Mouse (Mus musculus) forebrain, embryonic 15.5 days (tissue): Measurements from ENCODE around the gene Atp6v1fnb. TPM values are rescaled to one million over a fixed set of nuclear protein-coding genes. Genes with fewer than 3 reads are reported as not detected.

Experiments used
- ATAC-seq: fragments of 200-750 bp; cut with Nextera tagmentation; replicated peaks from 2 replicates; pipeline ENCODE4 v1.8.0; 2017; ENCODE audit warnings: mild to moderate bottlenecking, moderate TSS enrichment, moderate library complexity
- H3K27ac ChIP-seq: fragments of 300-500 bp; sonication (generic); replicated peaks from 2 replicates; pipeline ENCODE4 v1.5.1; 2015; ENCODE audit warnings: mild to moderate bottlenecking, inconsistent platforms
- H3K27me3 ChIP-seq: fragments of 300-500 bp; sonication (generic); 2 replicates; pipeline ENCODE4 v1.6.1; 2015; ENCODE audit warnings: inconsistent platforms
- H3K36me3 ChIP-seq: fragments of 300-500 bp; sonication (generic); 2 replicates; pipeline ENCODE4 v1.6.1; 2015; ENCODE audit warnings: mild to moderate bottlenecking, inconsistent platforms
- H3K4me1 ChIP-seq: fragments of 300-500 bp; sonication (generic); 2 replicates; pipeline ENCODE4 v1.6.1; 2015; ENCODE audit warnings: inconsistent platforms
- H3K4me2 ChIP-seq: fragments of 300-500 bp; sonication (generic); replicated peaks from 2 replicates; pipeline ENCODE4 v1.6.1; 2015; ENCODE audit warnings: mild to moderate bottlenecking, inconsistent platforms
- H3K4me3 ChIP-seq: fragments of 300-500 bp; sonication (generic); 2 replicates; pipeline ENCODE4 v1.5.1; 2015; ENCODE audit warnings: mild to moderate bottlenecking, inconsistent platforms
- H3K9ac ChIP-seq: fragments of 300-500 bp; sonication (generic); replicated peaks from 2 replicates; pipeline ENCODE4 v1.6.1; 2015; ENCODE audit warnings: mild to moderate bottlenecking, inconsistent platforms
- H3K9me3 ChIP-seq: fragments of 300-500 bp; sonication (generic); 2 replicates; pipeline ENCODE4 v1.6.1; 2016; ENCODE audit warnings: inconsistent platforms
- WGBS: fragments of 180-500 bp; shearing (Covaris S2); methylation state at CpG from one replicate; pipeline ENCODE4 v1.1.7; 2015; ENCODE audit warnings: mixed read lengths; 5-methylcytosine and 5-hydroxymethylcytosine counted together
- polyA plus RNA-seq: library from polyadenylated mRNA; unstranded; fragments of >200 nt; fragmentation: Nextera tagmentation; extraction: Ambion mirVana; gene quantifications from 2 replicates; pipeline ENCODE4 v1.2.1, GENCODE M21; 2015

Atp6v1fnb gene
- polyA plus RNA-seq, 1 experiment from 2014 or later = not detected

- Histone ChIP-seq H3K27me3 (peaks cover 25% of the 10 kb centered on the region), H3K9ac (no peak overlapping the region), H3K9me3 (no peaks in the 10 kb centered on the region), H3K4me3 (no peak overlapping the region), H3K27ac (peak overlapping the region; percentile 40), H3K4me1 (peaks cover 53% of the 10 kb centered on the region), H3K36me3 (no peaks in the 10 kb centered on the region), H3K4me2 (0 out of 2 replicates have a peak overlapping the region, but pooled peaks have one; percentile 14)
- ATAC-seq = 0 out of 2 replicates have a peak, but pooled peaks have one; percentile 38
- 13% methylated on average over 6 of the region's 6 CpGs for WGBS
Observed at GRCm38 (mm10) chr6:29435940-29436451, 35.2 kb upstream of the Atp6v1fnb start.

- 7% methylated on average over 11 of the region's 11 CpGs for WGBS
- Histone ChIP-seq H3K36me3 (no peaks in the 10 kb centered on the region), H3K4me2 (no peak overlapping the region), H3K4me1 (peaks cover 49% of the 10 kb centered on the region), H3K9ac (no peak overlapping the region), H3K27ac (peak overlapping the region; percentile 5; the same call in 1 of the 2 replicates), H3K9me3 (no peaks in the 10 kb centered on the region), H3K27me3 (peaks cover 25% of the 10 kb centered on the region), H3K4me3 (no peak overlapping the region)
- peak; percentile 34; the same call in 1 of the 2 replicates for ATAC-seq
Observed at GRCm38 (mm10) chr6:29436461-29436934, 34.7 kb upstream of the Atp6v1fnb start.

- Histone ChIP-seq H3K27me3 (peaks cover 13% of the 10 kb centered on the region), H3K4me2 (no peak overlapping the region), H3K4me1 (peaks cover 24% of the 10 kb centered on the region), H3K27ac (no peak overlapping the region), H3K9me3 (no peaks in the 10 kb centered on the region), H3K9ac (no peak overlapping the region), H3K36me3 (no peaks in the 10 kb centered on the region), H3K4me3 (no peak overlapping the region)
- no peak for ATAC-seq
- 74% methylated on average over 4 of the region's 4 CpGs for WGBS
Observed at GRCm38 (mm10) chr6:29439251-29439650, 32.0 kb upstream of the Atp6v1fnb start.

- Histone ChIP-seq H3K9me3 (no peaks in the 10 kb centered on the region), H3K27me3 (peaks cover 9% of the 10 kb centered on the region; the same call in 1 of the 2 replicates), H3K27ac (no peak overlapping the region), H3K4me2 (no peak overlapping the region), H3K4me3 (no peak overlapping the region), H3K36me3 (no peaks in the 10 kb centered on the region), H3K9ac (no peak overlapping the region), H3K4me1 (peaks cover 19% of the 10 kb centered on the region)
- ATAC-seq = no peak
- WGBS = 85% methylated on average over 6 of the region's 6 CpGs
Observed at GRCm38 (mm10) chr6:29439789-29440188, 31.4 kb upstream of the Atp6v1fnb start.

- Histone ChIP-seq H3K27ac (no peak overlapping the region), H3K4me3 (no peak overlapping the region), H3K36me3 (no peaks in the 10 kb centered on the region), H3K9ac (no peak overlapping the region), H3K27me3 (no peaks in the 10 kb centered on the region), H3K4me2 (no peak overlapping the region), H3K4me1 (no peaks in the 10 kb centered on the region), H3K9me3 (no peaks in the 10 kb centered on the region)
- no peak for ATAC-seq
- WGBS = 72% methylated on average over 11 of the region's 11 CpGs
Observed at GRCm38 (mm10) chr6:29444773-29445172, 26.5 kb upstream of the Atp6v1fnb start.

- Histone ChIP-seq H3K36me3 (no peaks in the 10 kb centered on the region), H3K27me3 (no peaks in the 10 kb centered on the region), H3K27ac (no peak overlapping the region), H3K9ac (no peak overlapping the region), H3K4me1 (no peaks in the 10 kb centered on the region), H3K4me2 (no peak overlapping the region), H3K4me3 (no peak overlapping the region), H3K9me3 (no peaks in the 10 kb centered on the region)
- ATAC-seq = no peak
- 96% methylated on average over 7 of the region's 7 CpGs for WGBS
Observed at GRCm38 (mm10) chr6:29445354-29445753, 25.9 kb upstream of the Atp6v1fnb start.

- H3K27me3 ChIP-seq = no peaks in the 10 kb centered on the region
- H3K36me3 ChIP-seq = no peaks in the 10 kb centered on the region
- 32% methylated on average over 4 of the region's 4 CpGs for WGBS
- H3K27ac ChIP-seq = no peak overlapping the region
- no peak overlapping the region for H3K4me3 ChIP-seq
- no peak overlapping the region for H3K4me2 ChIP-seq
- ATAC-seq = no peak
- no peaks in the 10 kb centered on the region for H3K9me3 ChIP-seq
- H3K4me1 ChIP-seq = no peaks in the 10 kb centered on the region
- no peak overlapping the region for H3K9ac ChIP-seq
Observed at GRCm38 (mm10) chr6:29449858-29450257, 21.4 kb upstream of the Atp6v1fnb start.

- no peak overlapping the region for H3K27ac ChIP-seq
- H3K27me3 ChIP-seq = no peaks in the 10 kb centered on the region
- H3K4me2 ChIP-seq = no peak overlapping the region
- H3K9me3 ChIP-seq = no peaks in the 10 kb centered on the region
- WGBS = 89% methylated on average over 6 of the region's 6 CpGs
- no peak overlapping the region for H3K9ac ChIP-seq
- no peak for ATAC-seq
- H3K36me3 ChIP-seq = no peaks in the 10 kb centered on the region
- H3K4me1 ChIP-seq = no peaks in the 10 kb centered on the region
- no peak overlapping the region for H3K4me3 ChIP-seq
Observed at GRCm38 (mm10) chr6:29450667-29451066, 20.6 kb upstream of the Atp6v1fnb start.

- no peak for ATAC-seq
Observed at GRCm38 (mm10) chr6:29461502-29461901, 9.7 kb upstream of the Atp6v1fnb start.

GRCm38 (mm10) chr6:29463388-29463787, 7.8 kb upstream of the Atp6v1fnb start:
- no peaks in the 10 kb centered on the region for H3K9me3 ChIP-seq
- peaks cover under 1% of the 10 kb centered on the region for H3K4me1 ChIP-seq
- no peak overlapping the region for H3K4me2 ChIP-seq
- H3K9ac ChIP-seq = no peak overlapping the region
- H3K27ac ChIP-seq = no peak overlapping the region
- no peaks in the 10 kb centered on the region for H3K27me3 ChIP-seq
- H3K4me3 ChIP-seq = no peak overlapping the region
- H3K36me3 ChIP-seq = no peaks in the 10 kb centered on the region
- ATAC-seq = no peak
- 82% methylated on average over 3 of the region's 3 CpGs for WGBS

More at GRCm38 (mm10) chr6:29461502-29461901, 9.7 kb upstream of the Atp6v1fnb start:
- no peak overlapping the region for H3K27ac ChIP-seq
- no peak overlapping the region for H3K9ac ChIP-seq
- no peak overlapping the region for H3K4me2 ChIP-seq
- no peaks in the 10 kb centered on the region for H3K36me3 ChIP-seq
- no peaks in the 10 kb centered on the region for H3K27me3 ChIP-seq
- no peak overlapping the region for H3K4me3 ChIP-seq
- WGBS = 58% methylated on average over 7 of the region's 7 CpGs
- no peaks in the 10 kb centered on the region for H3K9me3 ChIP-seq
- H3K4me1 ChIP-seq = no peaks in the 10 kb centered on the region

GRCm38 (mm10) chr6:29467583-29468354, 3.5 kb upstream of the Atp6v1fnb start, which contains the start of gene Atp6v1f:
Gene Atp6v1f (plus strand): TSS chr6:29467718.
- ATAC-seq = peak; percentile 96
- Histone ChIP-seq H3K4me3 (peak within 1 kb of the TSS; percentile 57), H3K27me3 (no peaks in the 10 kb centered on the region), H3K9me3 (no peaks in the 10 kb centered on the region), H3K36me3 (peaks cover 13% of the 10 kb centered on the region), H3K9ac (peak within 1 kb of the TSS; percentile 70), H3K27ac (peak within 1 kb of the TSS; percentile 64), H3K4me2 (peak within 1 kb of the TSS; percentile 61), H3K4me1 (peaks cover 10% of the 10 kb centered on the region)
- under 1% methylated on average over 39 of the region's 39 CpGs for WGBS

- no peak for ATAC-seq
- H3K9me3 ChIP-seq = no peaks in the 10 kb centered on the region
- no peaks in the 10 kb centered on the region for H3K27me3 ChIP-seq
- H3K4me1 ChIP-seq = peaks cover 15% of the 10 kb centered on the region
- H3K9ac ChIP-seq = no peak overlapping the region
- peak overlapping the region; percentile 61 for H3K4me2 ChIP-seq
- peaks cover 13% of the 10 kb centered on the region for H3K36me3 ChIP-seq
- no peak overlapping the region for H3K27ac ChIP-seq
- peak overlapping the region; percentile 57 for H3K4me3 ChIP-seq
- 92% methylated on average over 3 of the region's 3 CpGs for WGBS
Observed at GRCm38 (mm10) chr6:29468851-29469250, 2.4 kb upstream of the Atp6v1fnb start.
